Mouse (Mus musculus) embryonic fibroblast, embryonic 13.5 days (primary cell): ENCODE measurements at regions not wholly inside any gene's neighbourhood (a gene's known extent, or its start where the extent isn't known, plus 50 kb on each side); places are given as distances from the start of the nearest gene placed in this dataset.

Experiments used
- CTCF ChIP-seq: IDR thresholded peaks from 2 replicates; pipeline ENCODE4 v1.5.1; 2011; ENCODE audit warnings: mild to moderate bottlenecking, control low read depth, low read length, moderate library complexity, borderline replicate concordance; ENCODE audit not compliant: insufficient read depth
- POLR2A ChIP-seq: IDR thresholded peaks from 2 replicates; pipeline ENCODE4 v1.6.1; 2011; ENCODE audit warnings: low read depth, mild to moderate bottlenecking, control low read depth, low read length, moderate library complexity

DNA sequence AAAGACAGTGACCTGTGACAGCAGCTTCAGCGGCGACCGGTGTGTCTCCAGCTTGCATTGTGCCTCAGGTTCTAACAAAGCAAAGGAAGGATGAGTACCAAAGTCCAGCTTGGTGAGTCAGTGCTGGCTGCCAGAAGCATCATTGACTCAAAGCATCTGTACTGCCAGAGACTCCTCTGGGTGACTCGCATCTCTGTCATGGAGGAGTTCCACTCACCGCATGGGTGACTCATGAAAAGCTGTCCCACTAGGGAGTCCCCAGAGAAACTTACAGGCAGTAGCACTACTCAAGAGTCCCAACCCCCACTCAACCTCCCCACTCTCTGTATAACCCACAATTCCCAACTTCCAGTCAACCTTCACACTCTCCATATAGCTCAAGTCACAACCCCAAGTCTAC lies 166.2 kb downstream of the Tpra1 start:
- no peak for TF ChIP-seq CTCF
- TF ChIP-seq POLR2A = no peak
